Mouse (Mus musculus) intestine, embryonic 14.5 days (tissue): ENCODE measurements around the gene Nceh1. TPM values are rescaled to one million over a fixed set of nuclear protein-coding genes. Genes with fewer than 3 reads are reported as not detected.

ENCODE experiments used
- ATAC-seq: fragments of 200-750 bp; cut with Nextera tagmentation; replicated peaks from 2 replicates; pipeline ENCODE4 v1.8.0; 2017; ENCODE audit warnings: low read depth, moderate number of reproducible peaks, moderate TSS enrichment, moderate library complexity; ENCODE audit not compliant: low FRiP score, low TSS enrichment
- DNase-seq: peaks from one replicate; pipeline ENCODE4 v3.0.0-alpha.2; 2018; ENCODE audit warnings: low spot score
- H3K27ac ChIP-seq: fragments of 300-500 bp; sonication (generic); 2 replicates; pipeline ENCODE4 v1.5.1; 2014; ENCODE audit warnings: low read depth, mild to moderate bottlenecking, control low read depth
- H3K27me3 ChIP-seq: fragments of 300-500 bp; sonication (generic); replicated peaks from 2 replicates; pipeline ENCODE4 v1.6.1; 2014; ENCODE audit warnings: low read length, control low read depth; ENCODE audit not compliant: control insufficient read depth, insufficient read depth
- H3K36me3 ChIP-seq: fragments of 300-500 bp; sonication (generic); 2 replicates; pipeline ENCODE4 v1.6.1; 2014; ENCODE audit warnings: low read length, control low read depth; ENCODE audit not compliant: control insufficient read depth, insufficient read depth
- H3K4me1 ChIP-seq: fragments of 300-500 bp; sonication (generic); replicated peaks from 2 replicates; pipeline ENCODE4 v1.6.1; 2014; ENCODE audit warnings: low read length, control low read depth, mixed read lengths; ENCODE audit not compliant: control insufficient read depth, insufficient read depth
- H3K4me2 ChIP-seq: fragments of 300-500 bp; sonication (generic); 2 replicates; pipeline ENCODE4 v1.6.1; 2014; ENCODE audit warnings: low read length
- H3K4me3 ChIP-seq: fragments of 300-500 bp; sonication (generic); 2 replicates; pipeline ENCODE4 v1.5.1; 2014; ENCODE audit warnings: low read depth, low read length, control low read depth, mixed read lengths
- H3K9ac ChIP-seq: fragments of 300-500 bp; sonication (generic); 2 replicates; pipeline ENCODE4 v1.6.1; 2014; ENCODE audit warnings: mild to moderate bottlenecking, low read length
- H3K9me3 ChIP-seq: fragments of 300-500 bp; sonication (generic); 2 replicates; pipeline ENCODE4 v1.6.1; 2016; ENCODE audit warnings: low read length, control low read depth; ENCODE audit not compliant: control insufficient read depth
- WGBS: fragments of 180-500 bp; shearing (Covaris S2); extraction: QIAGEN DNeasy Blood & Tissue Kit; methylation state at CpG from one replicate; pipeline ENCODE4 v1.1.7; 2014; 5-methylcytosine and 5-hydroxymethylcytosine counted together
- polyA plus RNA-seq: library from polyadenylated mRNA; unstranded; fragments of >200 nt; fragmentation: Nextera tagmentation; extraction: Ambion mirVana; gene quantifications from 2 replicates; pipeline ENCODE4 v1.2.1, GENCODE M21; 2014

The Nceh1 gene
- polyA plus RNA-seq, 1 experiment from 2014 or later: 6.5 TPM

DNA sequence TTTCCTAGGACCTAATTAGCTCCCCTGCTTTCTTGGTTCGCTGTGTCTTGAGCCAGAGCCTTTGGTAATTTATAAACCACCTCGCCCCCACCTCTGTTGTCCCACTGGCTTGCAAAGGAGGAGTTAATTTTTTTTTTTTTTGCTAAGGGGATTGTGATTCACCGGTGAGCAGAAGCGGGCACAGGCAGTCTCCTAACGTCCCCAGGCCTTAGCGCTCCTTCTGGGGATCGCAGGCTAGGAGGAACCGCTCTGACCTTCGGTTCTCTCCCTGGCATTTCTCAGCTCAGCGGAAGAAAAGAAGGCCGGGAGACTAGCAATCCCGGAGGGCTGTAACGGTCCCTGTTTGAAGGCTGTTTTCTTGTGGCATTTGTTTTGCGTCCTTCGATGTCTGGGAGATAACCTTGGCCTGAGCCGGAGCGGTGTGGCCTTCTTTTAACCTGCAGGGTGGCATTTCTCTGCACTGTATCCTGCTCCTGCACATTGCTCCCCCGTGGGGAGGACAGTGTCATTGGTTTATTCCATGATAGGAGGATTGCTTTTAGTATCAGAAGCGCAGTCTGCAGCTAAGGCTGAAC is 923 bp downstream of the Nceh1 start:
- H3K27ac ChIP-seq: no peak overlapping the region
- peak; percentile 57 for DNase-seq
- no peak for ATAC-seq

GRCm38 (mm10) chr3:27188386-27188785 is 5.6 kb downstream of the Nceh1 start:
- H3K9me3 ChIP-seq: no peaks in the 10 kb centered on the region
- H3K4me3 ChIP-seq: no peak overlapping the region
- H3K4me2 ChIP-seq: no peak overlapping the region
- H3K9ac ChIP-seq: no peak overlapping the region
- ATAC-seq (no peak), DNase-seq (no peak)
- 42% methylated on average over 1 of the region's 1 CpGs for WGBS
- H3K27me3 ChIP-seq: no peaks in the 10 kb centered on the region
- H3K4me1 ChIP-seq: peaks cover 17% of the 10 kb centered on the region
- no peaks in the 10 kb centered on the region for H3K36me3 ChIP-seq
- H3K27ac ChIP-seq: no peak overlapping the region

More for the DNA sequence above, 923 bp downstream of the Nceh1 start:
- H3K4me3 ChIP-seq: peak overlapping the region; percentile 44
- no peaks in the 10 kb centered on the region for H3K36me3 ChIP-seq
- H3K27me3 ChIP-seq: no peaks in the 10 kb centered on the region
- WGBS: 10% methylated on average over 19 of the region's 19 CpGs
- H3K9ac ChIP-seq: peak overlapping the region; percentile 43
- peaks cover 5% of the 10 kb centered on the region for H3K4me1 ChIP-seq
- H3K9me3 ChIP-seq: no peaks in the 10 kb centered on the region
- H3K4me2 ChIP-seq: peak overlapping the region; percentile 69

- 64% methylated on average over 14 of the region's 14 CpGs for WGBS
- ATAC-seq (0 out of 2 replicates have a peak, but pooled peaks have one; percentile 13), DNase-seq (peak; percentile 74)
- H3K9me3 ChIP-seq: no peaks in the 10 kb centered on the region
- no peak overlapping the region for H3K4me3 ChIP-seq
- peaks cover 12% of the 10 kb centered on the region for H3K4me1 ChIP-seq
- no peak overlapping the region for H3K4me2 ChIP-seq
- H3K27ac ChIP-seq: no peak overlapping the region
- H3K9ac ChIP-seq: no peak overlapping the region
- no peaks in the 10 kb centered on the region for H3K36me3 ChIP-seq
- no peaks in the 10 kb centered on the region for H3K27me3 ChIP-seq
These were observed 6.8 kb downstream of the Nceh1 start for GRCm38 (mm10) chr3:27189320-27190261.

- H3K4me3 ChIP-seq: no peak overlapping the region
- no peak overlapping the region for H3K27ac ChIP-seq
- ATAC-seq: peak; percentile 48; the same call in 1 of the 2 replicates
- no peaks in the 10 kb centered on the region for H3K27me3 ChIP-seq
- no peaks in the 10 kb centered on the region for H3K9me3 ChIP-seq
- H3K4me1 ChIP-seq: peaks cover 12% of the 10 kb centered on the region
- no peak overlapping the region for H3K9ac ChIP-seq
- H3K36me3 ChIP-seq: no peaks in the 10 kb centered on the region
- no peak overlapping the region for H3K4me2 ChIP-seq
- no peak for DNase-seq
- 81% methylated on average over 4 of the region's 4 CpGs for WGBS
These were observed 8.1 kb downstream of the Nceh1 start for GRCm38 (mm10) chr3:27190865-27191264.

- no peak overlapping the region for H3K27ac ChIP-seq
- WGBS: 80% methylated on average over 6 of the region's 6 CpGs
- H3K4me3 ChIP-seq: no peak overlapping the region
- ATAC-seq: no peak
- H3K36me3 ChIP-seq: no peaks in the 10 kb centered on the region
- no peaks in the 10 kb centered on the region for H3K27me3 ChIP-seq
- no peak for DNase-seq
- H3K4me2 ChIP-seq: no peak overlapping the region
- H3K4me1 ChIP-seq: peaks cover 12% of the 10 kb centered on the region
- H3K9ac ChIP-seq: no peak overlapping the region
- H3K9me3 ChIP-seq: no peaks in the 10 kb centered on the region
These were observed 9.1 kb downstream of the Nceh1 start for GRCm38 (mm10) chr3:27191856-27192255.

DNA sequence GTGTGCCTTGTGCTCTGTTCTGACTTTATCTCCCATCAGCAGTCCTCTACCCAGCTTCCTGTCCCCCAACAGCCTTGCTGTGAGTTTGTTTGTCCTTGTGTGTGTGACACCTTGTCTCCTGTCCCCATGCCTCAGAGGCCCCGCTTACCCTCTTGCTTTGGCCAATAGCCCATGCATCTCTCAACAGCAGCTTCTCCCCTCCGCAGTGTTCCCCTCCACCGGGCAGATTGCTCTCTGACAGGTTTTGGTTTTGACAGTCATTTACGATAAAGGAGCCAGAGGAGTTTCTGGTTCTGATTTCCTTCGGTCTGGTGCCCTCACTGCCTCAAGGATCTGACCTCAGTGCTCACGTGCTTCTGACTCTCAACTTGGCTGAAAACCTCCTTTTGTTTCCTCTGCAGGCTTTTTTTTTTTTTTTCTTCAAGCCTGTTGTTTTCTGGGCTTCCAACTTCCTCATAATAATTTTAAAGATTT is 11.1 kb downstream of the Nceh1 start:
- Histone ChIP-seq H3K27ac (no peak overlapping the region), H3K27me3 (no peaks in the 10 kb centered on the region), H3K9me3 (no peaks in the 10 kb centered on the region), H3K4me2 (no peak overlapping the region), H3K4me3 (no peak overlapping the region), H3K9ac (no peak overlapping the region), H3K4me1 (peaks cover 12% of the 10 kb centered on the region), H3K36me3 (no peaks in the 10 kb centered on the region)
- DNase-seq: no peak
- ATAC-seq: no peak
- WGBS: 61% methylated on average over 6 of the region's 6 CpGs

GRCm38 (mm10) chr3:27195153-27195552 is 12.4 kb downstream of the Nceh1 start:
- Histone ChIP-seq H3K4me2 (no peak overlapping the region), H3K36me3 (no peaks in the 10 kb centered on the region), H3K9ac (no peak overlapping the region), H3K4me3 (no peak overlapping the region), H3K9me3 (no peaks in the 10 kb centered on the region), H3K27me3 (no peaks in the 10 kb centered on the region), H3K4me1 (0 out of 2 replicates have a peak, but pooled peaks cover 3% of the 10 kb centered on the region), H3K27ac (no peak overlapping the region)
- no peak for ATAC-seq
- DNase-seq: no peak
- 77% methylated on average over 4 of the region's 4 CpGs for WGBS

DNA sequence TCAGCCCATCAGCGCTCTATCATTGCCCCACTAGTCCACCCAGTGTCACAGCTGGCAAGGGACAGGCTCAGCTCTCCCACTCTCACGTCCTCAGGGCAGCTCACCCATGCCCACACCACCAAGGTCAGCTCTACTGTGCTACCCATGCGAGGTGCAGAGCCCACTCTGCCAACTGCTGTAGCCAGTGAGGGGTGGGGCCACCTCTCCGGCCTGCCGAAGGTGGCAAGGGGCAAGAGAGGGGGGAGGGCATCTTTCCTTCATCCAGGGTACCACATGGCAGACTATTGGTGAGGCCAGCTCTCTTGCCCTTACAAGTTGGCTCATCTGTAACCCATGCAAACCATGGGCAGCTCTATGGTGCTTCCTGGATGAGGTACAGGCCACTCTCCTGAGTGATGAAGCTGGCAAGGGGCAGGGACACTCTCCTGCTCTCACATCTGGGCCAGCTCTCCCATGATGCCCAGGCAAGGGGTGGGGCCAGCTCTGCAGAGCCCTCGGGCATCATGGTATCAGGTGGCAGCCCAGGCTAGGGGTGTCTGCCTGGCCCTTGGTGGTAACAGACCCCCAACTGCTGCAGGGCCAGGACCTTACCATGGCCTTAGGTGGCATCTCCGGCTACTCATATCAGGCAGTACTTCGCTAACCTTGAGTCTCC is 12.9 kb downstream of the Nceh1 start:
- Histone ChIP-seq H3K9me3 (no peaks in the 10 kb centered on the region), H3K4me1 (0 out of 2 replicates have a peak, but pooled peaks cover 3% of the 10 kb centered on the region), H3K27me3 (no peaks in the 10 kb centered on the region), H3K4me3 (no peak overlapping the region), H3K4me2 (no peak overlapping the region), H3K27ac (no peak overlapping the region), H3K36me3 (no peaks in the 10 kb centered on the region), H3K9ac (no peak overlapping the region)
- 92% methylated on average over 8 of the region's 8 CpGs for whole genome bisulfite sequencing
- ATAC-seq (no peak; the same call in 1 of the 2 replicates), DNase-seq (no peak)
